Mouse (Mus musculus): ENCODE data around the gene Btnl10. TPM values are rescaled to one million over a fixed set of nuclear protein-coding genes. Genes with fewer than 3 reads are reported as not detected.
A peak's percentile ranks its signal among the peaks of the same experiment; 100 is the strongest.

The Btnl10 gene
- polyA plus RNA-seq, 2 experiments: 9.6 to 18.2 TPM

- Histone ChIP-seq H3K27me3 (ENCODE audit: control insufficient read depth, insufficient read depth, low read length) (no peaks in the 10 kb centered on the region), H3K4me2 (ENCODE audit: low read depth) (no peak overlapping the region), H3K27ac (no peak overlapping the region), H3K9ac (replicated peaks) (no peak overlapping the region), H3K4me1 (replicated peaks; ENCODE audit: control insufficient read depth in 2 of 2, insufficient read depth in 2 of 2, low read length in 1 of 2) (no peaks in the 10 kb centered on the region), H3K36me3 (replicated peaks; ENCODE audit: control insufficient read depth, insufficient read depth, low read depth) (peaks cover 86% of the 10 kb centered on the region), H3K4me3 (ENCODE audit: insufficient read depth in 1 of 2, low read depth in 2 of 2, low read length in 2 of 2) (no peak overlapping the region), H3K9me3 (ENCODE audit: control insufficient read depth, low read length) (no peaks in the 10 kb centered on the region)
- no peak for ATAC-seq (ENCODE audit: insufficient read depth)
- TF ChIP-seq EP300 (IDR thresholded peaks at IDR 0.05; ENCODE audit: low read depth) (no peak), CTCF (IDR thresholded peaks at IDR 0.05; ENCODE audit: low read depth) (no peak)
- no peak for DNase-seq (ENCODE audit: low read depth in 3 of 3, low spot score in 3 of 3)
- 84% methylated on average over 6 of the region's 6 CpGs for WGBS (ENCODE audit: insufficient replicate concordance)
Measured at GRCm38 (mm10) chr11:58894456-58894855, 23.3 kb upstream of the Btnl10 start.

- H3K9me3 ChIP-seq (ENCODE audit: control insufficient read depth, low read length): no peaks in the 10 kb centered on the region
- ATAC-seq (ENCODE audit: insufficient read depth): no peak
- H3K4me1 ChIP-seq (replicated peaks; ENCODE audit: control insufficient read depth in 2 of 2, insufficient read depth in 2 of 2, low read length in 1 of 2): peaks cover 14 to 16% of the 10 kb centered on the region in 2 experiments
- TF ChIP-seq CTCF (IDR thresholded peaks at IDR 0.05; ENCODE audit: low read depth) (no peak), EP300 (IDR thresholded peaks at IDR 0.05; ENCODE audit: low read depth) (no peak)
- peaks cover 83% of the 10 kb centered on the region for H3K36me3 ChIP-seq (replicated peaks; ENCODE audit: control insufficient read depth, insufficient read depth, low read depth)
- H3K9ac ChIP-seq (replicated peaks): no peak overlapping the region
- no peak for DNase-seq (ENCODE audit: low read depth in 3 of 3, low spot score in 3 of 3)
- H3K4me3 ChIP-seq (ENCODE audit: insufficient read depth in 1 of 2, low read depth in 2 of 2, low read length in 2 of 2): no peak overlapping the region
- no peak overlapping the region for H3K27ac ChIP-seq
- no peaks in the 10 kb centered on the region for H3K27me3 ChIP-seq (ENCODE audit: control insufficient read depth, insufficient read depth, low read length)
- 91% methylated on average over 6 of the region's 6 CpGs for WGBS (ENCODE audit: insufficient replicate concordance)
- no peak overlapping the region for H3K4me2 ChIP-seq (ENCODE audit: low read depth)
Measured at GRCm38 (mm10) chr11:58897485-58897884, 20.2 kb upstream of the Btnl10 start.

- Histone ChIP-seq H3K4me1 (replicated peaks; ENCODE audit: control insufficient read depth in 2 of 2, insufficient read depth in 2 of 2, low read length in 1 of 2) (peaks cover 18 to 21% of the 10 kb centered on the region in 2 experiments), H3K9me3 (ENCODE audit: control insufficient read depth, low read length) (no peaks in the 10 kb centered on the region), H3K4me3 (ENCODE audit: insufficient read depth in 1 of 2, low read depth in 2 of 2, low read length in 2 of 2) (peak overlapping the region in 1 of 2 experiments; percentile 17; a peak in 2 of 4 replicates), H3K9ac (replicated peaks) (no peak overlapping the region; the same call in 1 of the 2 replicates), H3K4me2 (ENCODE audit: low read depth) (peak overlapping the region; percentile 85), H3K27ac (peak overlapping the region; percentile 77), H3K27me3 (ENCODE audit: control insufficient read depth, insufficient read depth, low read length) (no peaks in the 10 kb centered on the region), H3K36me3 (replicated peaks; ENCODE audit: control insufficient read depth, insufficient read depth, low read depth) (peaks cover 56% of the 10 kb centered on the region)
- no peak for TF ChIP-seq EP300 (IDR thresholded peaks at IDR 0.05; ENCODE audit: low read depth)
- no peak for TF ChIP-seq CTCF (IDR thresholded peaks at IDR 0.05; ENCODE audit: low read depth)
- DNase-seq (ENCODE audit: low read depth in 3 of 3, low spot score in 3 of 3): peak in 1 of 3 experiments; percentile 51
- peak; percentile 54 for ATAC-seq (ENCODE audit: insufficient read depth)
Measured at GRCm38 (mm10) chr11:58901080-58901479, 16.6 kb upstream of the Btnl10 start.

- DNase-seq (ENCODE audit: low read depth in 3 of 3, low spot score in 3 of 3): peak; percentile 87 to 91 (median 88)
- Histone ChIP-seq H3K9ac (replicated peaks) (peak within 1 kb of the TSS; percentile 81), H3K4me3 (ENCODE audit: insufficient read depth in 1 of 2, low read depth in 2 of 2, low read length in 2 of 2) (peak within 1 kb of the TSS; percentile 63 to 81), H3K4me2 (ENCODE audit: low read depth) (peak within 1 kb of the TSS; percentile 85), H3K4me1 (replicated peaks; ENCODE audit: control insufficient read depth in 2 of 2, insufficient read depth in 2 of 2, low read length in 1 of 2) (peaks cover 18 to 21% of the 10 kb centered on the region in 2 experiments), H3K27ac (peak within 1 kb of the TSS; percentile 81), H3K36me3 (replicated peaks; ENCODE audit: control insufficient read depth, insufficient read depth, low read depth) (peaks cover 34% of the 10 kb centered on the region), H3K27me3 (ENCODE audit: control insufficient read depth, insufficient read depth, low read length) (no peaks in the 10 kb centered on the region), H3K9me3 (ENCODE audit: control insufficient read depth, low read length) (no peaks in the 10 kb centered on the region)
- no peak; the same call in 1 of the 2 replicates for TF ChIP-seq CTCF (IDR thresholded peaks at IDR 0.05; ENCODE audit: low read depth)
- TF ChIP-seq EP300 (IDR thresholded peaks at IDR 0.05; ENCODE audit: low read depth): peak; percentile 36
- ATAC-seq (ENCODE audit: insufficient read depth): peak; percentile 92
- under 1% methylated on average over 40 of the region's 40 CpGs for WGBS (ENCODE audit: insufficient replicate concordance)
Measured at GRCm38 (mm10) chr11:58903511-58904409, 13.9 kb upstream of the Btnl10 start, which contains the start of gene Zfp39. Gene Zfp39 (minus strand): TSS chr11:58904225.

- DNase-seq (ENCODE audit: low read depth in 3 of 3, low spot score in 3 of 3) (no peak), ATAC-seq (ENCODE audit: insufficient read depth) (peak; percentile 9; the same call in 1 of the 2 replicates)
- no peak for TF ChIP-seq CTCF (IDR thresholded peaks at IDR 0.05; ENCODE audit: low read depth)
- TF ChIP-seq EP300 (IDR thresholded peaks at IDR 0.05; ENCODE audit: low read depth): no peak
- 2% methylated on average over 8 of the region's 8 CpGs for WGBS (ENCODE audit: insufficient replicate concordance)
- Histone ChIP-seq H3K4me1 (replicated peaks; ENCODE audit: control insufficient read depth in 2 of 2, insufficient read depth in 2 of 2, low read length in 1 of 2) (peaks cover 18 to 21% of the 10 kb centered on the region in 2 experiments), H3K4me3 (ENCODE audit: insufficient read depth in 1 of 2, low read depth in 2 of 2, low read length in 2 of 2) (peak overlapping the region; percentile 63 to 81), H3K27me3 (ENCODE audit: control insufficient read depth, insufficient read depth, low read length) (no peaks in the 10 kb centered on the region), H3K27ac (peak overlapping the region; percentile 81), H3K9ac (replicated peaks) (peak overlapping the region; percentile 70), H3K36me3 (replicated peaks; ENCODE audit: control insufficient read depth, insufficient read depth, low read depth) (peaks cover 28% of the 10 kb centered on the region), H3K9me3 (ENCODE audit: control insufficient read depth, low read length) (no peaks in the 10 kb centered on the region), H3K4me2 (ENCODE audit: low read depth) (peak overlapping the region; percentile 85)
Measured at GRCm38 (mm10) chr11:58904410-58904718, 13.3 kb upstream of the Btnl10 start.
